Mouse (Mus musculus): ENCODE measurements around the gene Pmfbp1. TPM values are rescaled to one million over a fixed set of nuclear protein-coding genes. Genes with fewer than 3 reads are reported as not detected.

Gene Pmfbp1
- total RNA-seq, 1 experiment = not detected

- DNase-seq (ENCODE audit: low read depth, low spot score) = no peak
- Histone ChIP-seq H3K9ac (ENCODE audit: insufficient read depth, low read depth, low read length, poor library complexity, severe bottlenecking) (no peak overlapping the region), H3K4me3 (ENCODE audit: insufficient read depth in 1 of 2, low read depth in 1 of 2, low read length in 2 of 2, poor library complexity in 1 of 2, severe bottlenecking in 1 of 2) (no peak overlapping the region), H3K27ac (ENCODE audit: insufficient read depth, low read depth, low read length, poor library complexity, severe bottlenecking) (no peak overlapping the region), H3K36me3 (ENCODE audit: control insufficient read depth, insufficient read depth, low read length, poor library complexity, severe bottlenecking) (no peaks in the 10 kb centered on the region), H3K4me1 (ENCODE audit: control insufficient read depth in 2 of 2, insufficient read depth in 2 of 2, low read length in 2 of 2, poor library complexity in 1 of 2) (no peaks in the 10 kb centered on the region), H3K9me3 (ENCODE audit: control insufficient read depth, insufficient read depth, low read depth, low read length) (no peaks in the 10 kb centered on the region)
- TF ChIP-seq ZC3H11A (IDR thresholded peaks at IDR 0.05; ENCODE audit: borderline replicate concordance, low read depth, low read length) = no peak
- no peak for TF ChIP-seq MAFK (IDR thresholded peaks at IDR 0.05; ENCODE audit: insufficient read depth, low read depth, low read length)
- TF ChIP-seq HCFC1 (IDR thresholded peaks at IDR 0.05; ENCODE audit: borderline replicate concordance, insufficient read depth, low read length) = no peak
- no peak for TF ChIP-seq CHD2 (IDR thresholded peaks at IDR 0.05; ENCODE audit: low read depth, low read length)
- TF ChIP-seq ZNF384 (IDR thresholded peaks at IDR 0.05; ENCODE audit: low read depth, low read length) = no peak
- in situ Hi-C loops (cut with MboI; ENCODE audit: low sequenced_read_pairs in 2 of 2, unreplicated experiment in 2 of 2) = no loop called here
These were observed 9.7 kb downstream of the Pmfbp1 start for GRCm38 (mm10) chr8:109503566-109503965.

- in situ Hi-C loops (cut with MboI; ENCODE audit: low sequenced_read_pairs in 2 of 2, unreplicated experiment in 2 of 2) = no loop called here
These were observed 11.7 kb downstream of the Pmfbp1 start for GRCm38 (mm10) chr8:109505560-109505959.

GRCm38 (mm10) chr8:109524008-109524407, 30.2 kb downstream of the Pmfbp1 start:
- H3K9ac ChIP-seq (ENCODE audit: insufficient read depth, low read depth, low read length, poor library complexity, severe bottlenecking) = no peak overlapping the region
- no peak for DNase-seq (ENCODE audit: low read depth, low spot score)
- TF ChIP-seq ZC3H11A (IDR thresholded peaks at IDR 0.05; ENCODE audit: borderline replicate concordance, low read depth, low read length) (no peak), ZNF384 (IDR thresholded peaks at IDR 0.05; ENCODE audit: low read depth, low read length) (no peak), HCFC1 (IDR thresholded peaks at IDR 0.05; ENCODE audit: borderline replicate concordance, insufficient read depth, low read length) (no peak), CHD2 (IDR thresholded peaks at IDR 0.05; ENCODE audit: low read depth, low read length) (no peak), MAFK (IDR thresholded peaks at IDR 0.05; ENCODE audit: insufficient read depth, low read depth, low read length) (no peak)
- in situ Hi-C loops (cut with MboI; ENCODE audit: low sequenced_read_pairs in 2 of 2, unreplicated experiment in 2 of 2) = no loop called here
- no peak overlapping the region for H3K4me3 ChIP-seq (ENCODE audit: insufficient read depth in 1 of 2, low read depth in 1 of 2, low read length in 2 of 2, poor library complexity in 1 of 2, severe bottlenecking in 1 of 2)
- no peaks in the 10 kb centered on the region for H3K4me1 ChIP-seq (ENCODE audit: control insufficient read depth in 2 of 2, insufficient read depth in 2 of 2, low read length in 2 of 2, poor library complexity in 1 of 2)
- H3K9me3 ChIP-seq (ENCODE audit: control insufficient read depth, insufficient read depth, low read depth, low read length) = no peaks in the 10 kb centered on the region
- H3K27ac ChIP-seq (ENCODE audit: insufficient read depth, low read depth, low read length, poor library complexity, severe bottlenecking) = no peak overlapping the region
- H3K36me3 ChIP-seq (ENCODE audit: control insufficient read depth, insufficient read depth, low read length, poor library complexity, severe bottlenecking) = no peaks in the 10 kb centered on the region

More at GRCm38 (mm10) chr8:109505560-109505959, 11.7 kb downstream of the Pmfbp1 start:
- Histone ChIP-seq H3K9ac (ENCODE audit: insufficient read depth, low read depth, low read length, poor library complexity, severe bottlenecking) (no peak overlapping the region), H3K9me3 (ENCODE audit: control insufficient read depth, insufficient read depth, low read depth, low read length) (no peaks in the 10 kb centered on the region), H3K4me1 (ENCODE audit: control insufficient read depth in 2 of 2, insufficient read depth in 2 of 2, low read length in 2 of 2, poor library complexity in 1 of 2) (no peaks in the 10 kb centered on the region), H3K36me3 (ENCODE audit: control insufficient read depth, insufficient read depth, low read length, poor library complexity, severe bottlenecking) (no peaks in the 10 kb centered on the region), H3K27ac (ENCODE audit: insufficient read depth, low read depth, low read length, poor library complexity, severe bottlenecking) (no peak overlapping the region), H3K4me3 (ENCODE audit: insufficient read depth in 1 of 2, low read depth in 1 of 2, low read length in 2 of 2, poor library complexity in 1 of 2, severe bottlenecking in 1 of 2) (no peak overlapping the region)
- no peak for DNase-seq (ENCODE audit: low read depth, low spot score)
- TF ChIP-seq CHD2 (IDR thresholded peaks at IDR 0.05; ENCODE audit: low read depth, low read length) (no peak), MAFK (IDR thresholded peaks at IDR 0.05; ENCODE audit: insufficient read depth, low read depth, low read length) (no peak), ZC3H11A (IDR thresholded peaks at IDR 0.05; ENCODE audit: borderline replicate concordance, low read depth, low read length) (no peak), HCFC1 (IDR thresholded peaks at IDR 0.05; ENCODE audit: borderline replicate concordance, insufficient read depth, low read length) (no peak), ZNF384 (IDR thresholded peaks at IDR 0.05; ENCODE audit: low read depth, low read length) (no peak)

- Histone ChIP-seq H3K9ac (ENCODE audit: insufficient read depth, low read depth, low read length, poor library complexity, severe bottlenecking) (no peak overlapping the region), H3K4me3 (ENCODE audit: insufficient read depth in 1 of 2, low read depth in 1 of 2, low read length in 2 of 2, poor library complexity in 1 of 2, severe bottlenecking in 1 of 2) (peak overlapping the region in 1 of 2 experiments; percentile 20; a peak in 1 of 4 replicates), H3K9me3 (ENCODE audit: control insufficient read depth, insufficient read depth, low read depth, low read length) (no peaks in the 10 kb centered on the region), H3K4me1 (ENCODE audit: control insufficient read depth in 2 of 2, insufficient read depth in 2 of 2, low read length in 2 of 2, poor library complexity in 1 of 2) (peaks cover 0 to 8% of the 10 kb centered on the region in 2 experiments; a peak in 1 of 4 replicates), H3K27ac (ENCODE audit: insufficient read depth, low read depth, low read length, poor library complexity, severe bottlenecking) (no peak overlapping the region), H3K36me3 (ENCODE audit: control insufficient read depth, insufficient read depth, low read length, poor library complexity, severe bottlenecking) (no peaks in the 10 kb centered on the region)
- no peak for TF ChIP-seq CHD2 (IDR thresholded peaks at IDR 0.05; ENCODE audit: low read depth, low read length)
- 0 out of 2 replicates have a peak, but pooled peaks have one; percentile 41 for TF ChIP-seq ZC3H11A (IDR thresholded peaks at IDR 0.05; ENCODE audit: borderline replicate concordance, low read depth, low read length)
- no peak for TF ChIP-seq HCFC1 (IDR thresholded peaks at IDR 0.05; ENCODE audit: borderline replicate concordance, insufficient read depth, low read length)
- no peak for TF ChIP-seq MAFK (IDR thresholded peaks at IDR 0.05; ENCODE audit: insufficient read depth, low read depth, low read length)
- TF ChIP-seq ZNF384 (IDR thresholded peaks at IDR 0.05; ENCODE audit: low read depth, low read length) = 0 out of 2 replicates have a peak, but pooled peaks have one; percentile 41
- DNase-seq (ENCODE audit: low read depth, low spot score) = peak; percentile 55
- in situ Hi-C loops (cut with MboI; ENCODE audit: low sequenced_read_pairs in 2 of 2, unreplicated experiment in 2 of 2) = no loop called here
These were observed 41.5 kb downstream of the Pmfbp1 start for GRCm38 (mm10) chr8:109535140-109535990.

Data from ES-E14 (cell line).